Mouse (Mus musculus): ENCODE data around the gene Aggf1. TPM values are rescaled to one million over a fixed set of nuclear protein-coding genes. Genes with fewer than 3 reads are reported as not detected.

Gene Aggf1
- polyA plus RNA-seq, 1 experiment from 2014 or later = 30.2 TPM

DNA sequence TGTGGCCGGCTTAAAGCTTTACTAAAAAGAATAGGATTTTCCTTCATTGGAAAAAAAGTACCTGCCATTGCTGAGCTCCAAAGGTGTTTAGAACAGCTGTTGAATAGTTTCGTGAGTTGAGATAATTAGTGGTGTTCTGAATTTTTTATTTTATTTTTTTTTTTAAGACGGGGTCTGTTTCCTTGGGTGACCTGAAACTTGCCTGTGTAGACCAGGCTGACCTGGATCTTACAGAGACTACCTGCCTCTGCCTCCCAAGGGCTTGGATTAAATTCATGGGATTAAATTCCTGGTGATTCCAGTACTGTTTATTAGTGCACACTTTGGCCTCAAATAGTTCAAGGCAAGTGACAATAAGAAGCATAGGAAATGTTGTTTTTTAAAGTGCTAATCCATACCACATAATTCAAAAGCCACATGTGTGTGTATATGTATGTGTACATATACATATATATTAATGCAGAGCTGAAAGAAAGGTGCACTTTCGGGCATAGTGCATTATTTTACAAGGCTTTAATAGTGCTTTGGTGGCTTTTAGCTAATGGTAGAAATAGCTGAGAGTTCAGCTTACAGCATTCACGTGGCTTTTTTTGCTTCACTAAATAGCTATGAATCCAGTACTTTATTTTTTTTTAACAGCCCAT is 49.1 kb downstream of the Aggf1 start:
- H3K9ac ChIP-seq (ENCODE audit: low read depth, low read length) = peak overlapping the region; percentile 100
- DNase-seq (ENCODE audit: low spot score) (no peak), ATAC-seq (ENCODE audit: low read depth) (no peak)
- WGBS = 3% methylated on average over 5 of the region's 5 CpGs
- no peaks in the 10 kb centered on the region; the same call in 1 of the 2 replicates for H3K36me3 ChIP-seq (ENCODE audit: control insufficient read depth, insufficient read depth, low read length)
- no peaks in the 10 kb centered on the region for H3K9me3 ChIP-seq (ENCODE audit: control insufficient read depth, low read length)
- H3K4me2 ChIP-seq (ENCODE audit: low read depth, low read length) = peak overlapping the region; percentile 89
- H3K27ac ChIP-seq (replicated peaks; ENCODE audit: low read depth, low read length) = peak overlapping the region; percentile 100
- peak overlapping the region; percentile 89 for H3K4me3 ChIP-seq (ENCODE audit: low read depth, low read length)
- peaks cover 13% of the 10 kb centered on the region for H3K4me1 ChIP-seq (ENCODE audit: control insufficient read depth, insufficient read depth, low read length)
- H3K27me3 ChIP-seq (replicated peaks; ENCODE audit: control insufficient read depth, insufficient read depth, low read length) = no peaks in the 10 kb centered on the region

DNA sequence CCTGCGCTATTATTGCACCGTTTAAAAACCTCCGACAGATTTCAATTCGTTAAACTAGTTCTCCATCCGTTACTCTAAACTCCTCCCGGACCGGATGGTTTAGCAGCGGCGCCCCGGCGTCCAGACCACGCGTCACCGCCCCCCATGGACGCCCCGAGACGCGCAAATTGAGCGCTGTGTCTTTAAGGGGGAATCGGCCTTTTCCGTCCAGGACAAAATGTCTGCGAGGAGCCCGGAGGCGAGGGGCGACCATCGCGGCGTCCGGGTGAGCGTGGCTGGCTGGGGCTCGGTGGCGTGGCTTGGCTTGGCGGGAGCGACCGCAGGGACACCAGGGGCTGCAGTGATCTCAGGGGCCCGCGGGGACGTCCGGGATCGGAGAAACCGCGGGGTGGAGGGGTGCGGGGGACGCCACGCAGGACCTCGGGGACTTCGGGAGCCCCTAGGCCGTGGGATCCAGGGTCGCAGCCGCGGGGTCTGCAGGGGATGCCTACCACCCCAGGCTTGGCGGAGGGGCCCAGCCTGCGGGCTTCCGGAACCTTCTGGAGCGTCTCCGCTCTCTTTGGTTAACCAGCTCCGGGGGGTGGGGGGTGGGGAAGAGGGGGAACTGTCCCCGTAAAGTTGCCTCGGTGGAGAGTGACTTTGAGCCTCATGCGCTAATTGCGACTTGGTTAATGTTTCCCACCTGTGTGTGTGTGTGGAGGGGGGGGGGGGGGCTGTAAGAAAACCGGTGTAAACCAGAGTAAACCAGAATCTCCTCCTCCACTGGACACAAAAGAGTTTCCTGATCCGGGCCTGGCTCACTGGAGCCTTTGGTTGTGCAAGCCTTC is 49.9 kb downstream of the Aggf1 start:
- no peaks in the 10 kb centered on the region for H3K9me3 ChIP-seq (ENCODE audit: control insufficient read depth, low read length)
- under 1% methylated on average over 40 of the region's 63 CpGs for WGBS
- peak overlapping the region; percentile 89 for H3K4me2 ChIP-seq (ENCODE audit: low read depth, low read length)
- peak overlapping the region; percentile 89 for H3K4me3 ChIP-seq (ENCODE audit: low read depth, low read length)
- no peaks in the 10 kb centered on the region; the same call in 1 of the 2 replicates for H3K36me3 ChIP-seq (ENCODE audit: control insufficient read depth, insufficient read depth, low read length)
- ATAC-seq (ENCODE audit: low read depth) = peak; percentile 64
- H3K27ac ChIP-seq (replicated peaks; ENCODE audit: low read depth, low read length) = peak overlapping the region; percentile 100
- H3K4me1 ChIP-seq (ENCODE audit: control insufficient read depth, insufficient read depth, low read length) = peaks cover 18% of the 10 kb centered on the region
- H3K27me3 ChIP-seq (replicated peaks; ENCODE audit: control insufficient read depth, insufficient read depth, low read length) = no peaks in the 10 kb centered on the region
- H3K9ac ChIP-seq (ENCODE audit: low read depth, low read length) = peak overlapping the region; percentile 100
- peak; percentile 91 for DNase-seq (ENCODE audit: low spot score)

- H3K4me2 ChIP-seq (ENCODE audit: low read depth, low read length) = peak overlapping the region; percentile 89
- H3K9ac ChIP-seq (ENCODE audit: low read depth, low read length) = peak overlapping the region; percentile 100
- H3K4me3 ChIP-seq (ENCODE audit: low read depth, low read length) = peak overlapping the region; percentile 89
- peaks cover 18% of the 10 kb centered on the region for H3K4me1 ChIP-seq (ENCODE audit: control insufficient read depth, insufficient read depth, low read length)
- no peaks in the 10 kb centered on the region for H3K27me3 ChIP-seq (replicated peaks; ENCODE audit: control insufficient read depth, insufficient read depth, low read length)
- ATAC-seq (ENCODE audit: low read depth) (peak; percentile 10; the same call in 1 of the 2 replicates), DNase-seq (ENCODE audit: low spot score) (no peak)
- no peaks in the 10 kb centered on the region; the same call in 1 of the 2 replicates for H3K36me3 ChIP-seq (ENCODE audit: control insufficient read depth, insufficient read depth, low read length)
- peak overlapping the region; percentile 100 for H3K27ac ChIP-seq (replicated peaks; ENCODE audit: low read depth, low read length)
- WGBS = under 1% methylated on average over 22 of the region's 22 CpGs
- no peaks in the 10 kb centered on the region for H3K9me3 ChIP-seq (ENCODE audit: control insufficient read depth, low read length)
Measured at GRCm38 (mm10) chr13:95324626-95325079, 50.5 kb downstream of the Aggf1 start.

DNA sequence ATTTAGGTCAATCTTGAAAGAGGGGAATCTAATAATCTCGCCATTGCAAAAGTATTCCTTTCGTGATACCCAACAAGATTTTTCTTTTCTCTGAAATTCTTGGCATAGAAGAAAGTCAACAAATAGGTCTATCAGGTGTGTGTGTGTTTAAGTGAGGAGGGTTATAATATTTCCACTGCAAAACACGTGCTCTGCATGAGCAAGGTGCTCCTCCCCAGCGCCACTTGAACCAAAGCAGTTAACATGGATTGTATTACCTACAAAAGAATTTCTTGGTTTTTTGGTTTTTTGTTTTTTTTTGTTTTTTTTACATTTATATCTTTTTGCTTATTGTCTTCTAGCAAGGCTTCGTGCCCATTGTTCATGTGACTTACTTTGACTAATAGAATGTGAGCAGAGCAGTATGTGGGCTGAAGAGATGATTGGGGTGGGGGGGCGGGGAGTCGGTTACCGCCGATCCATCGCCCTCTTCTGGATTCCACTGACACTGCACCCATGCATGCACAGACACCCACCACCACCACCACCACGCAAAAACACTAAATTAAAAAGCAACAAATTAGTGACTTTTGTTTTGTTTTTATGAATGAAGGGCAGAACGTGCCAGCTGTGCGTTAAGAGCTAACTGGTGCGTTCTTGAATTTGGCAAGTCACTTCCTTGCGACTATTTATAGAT is 51.1 kb downstream of the Aggf1 start:
- peaks cover 18% of the 10 kb centered on the region for H3K4me1 ChIP-seq (ENCODE audit: control insufficient read depth, insufficient read depth, low read length)
- peak overlapping the region; percentile 100 for H3K27ac ChIP-seq (replicated peaks; ENCODE audit: low read depth, low read length)
- WGBS = 21% methylated on average over 15 of the region's 15 CpGs
- H3K4me2 ChIP-seq (ENCODE audit: low read depth, low read length) = peak overlapping the region; percentile 89
- peak overlapping the region; percentile 89 for H3K4me3 ChIP-seq (ENCODE audit: low read depth, low read length)
- H3K27me3 ChIP-seq (replicated peaks; ENCODE audit: control insufficient read depth, insufficient read depth, low read length) = no peaks in the 10 kb centered on the region
- ATAC-seq (ENCODE audit: low read depth) (peak; percentile 15; the same call in 1 of the 2 replicates), DNase-seq (ENCODE audit: low spot score) (peak; percentile 76)
- H3K36me3 ChIP-seq (ENCODE audit: control insufficient read depth, insufficient read depth, low read length) = no peaks in the 10 kb centered on the region; the same call in 1 of the 2 replicates
- peak overlapping the region; percentile 100 for H3K9ac ChIP-seq (ENCODE audit: low read depth, low read length)
- no peaks in the 10 kb centered on the region for H3K9me3 ChIP-seq (ENCODE audit: control insufficient read depth, low read length)

- no peaks in the 10 kb centered on the region for H3K36me3 ChIP-seq (ENCODE audit: control insufficient read depth, insufficient read depth, low read length)
- H3K9ac ChIP-seq (ENCODE audit: low read depth, low read length) = peak within 1 kb of the TSS; percentile 100
- H3K27me3 ChIP-seq (replicated peaks; ENCODE audit: control insufficient read depth, insufficient read depth, low read length) = no peaks in the 10 kb centered on the region
- 86% methylated on average over 6 of the region's 6 CpGs for WGBS
- no peaks in the 10 kb centered on the region for H3K9me3 ChIP-seq (ENCODE audit: control insufficient read depth, low read length)
- no peak for DNase-seq (ENCODE audit: low spot score)
- H3K4me1 ChIP-seq (ENCODE audit: control insufficient read depth, insufficient read depth, low read length) = peaks cover 18% of the 10 kb centered on the region
- peak within 1 kb of the TSS; percentile 89 for H3K4me2 ChIP-seq (ENCODE audit: low read depth, low read length)
- H3K4me3 ChIP-seq (ENCODE audit: low read depth, low read length) = peak within 1 kb of the TSS; percentile 89
- ATAC-seq (ENCODE audit: low read depth) = no peak
- H3K27ac ChIP-seq (replicated peaks; ENCODE audit: low read depth, low read length) = peak within 1 kb of the TSS; percentile 100
Measured at GRCm38 (mm10) chr13:95323400-95323799, 51.8 kb downstream of the Aggf1 start, which contains the start of gene Zbed3. Gene Zbed3 (plus strand): TSS chr13:95323612.

- H3K4me1 ChIP-seq (ENCODE audit: control insufficient read depth, insufficient read depth, low read length) = peaks cover 12% of the 10 kb centered on the region; the same call in 1 of the 2 replicates
- peak overlapping the region; percentile 28; the same call in 1 of the 2 replicates for H3K27ac ChIP-seq (replicated peaks; ENCODE audit: low read depth, low read length)
- no peak overlapping the region for H3K9ac ChIP-seq (ENCODE audit: low read depth, low read length)
- 25% methylated on average over 4 of the region's 4 CpGs for WGBS
- H3K36me3 ChIP-seq (ENCODE audit: control insufficient read depth, insufficient read depth, low read length) = no peaks in the 10 kb centered on the region
- ATAC-seq (ENCODE audit: low read depth) (no peak), DNase-seq (ENCODE audit: low spot score) (peak; percentile 39)
- no peak overlapping the region for H3K4me2 ChIP-seq (ENCODE audit: low read depth, low read length)
- no peak overlapping the region for H3K4me3 ChIP-seq (ENCODE audit: low read depth, low read length)
- no peaks in the 10 kb centered on the region for H3K27me3 ChIP-seq (replicated peaks; ENCODE audit: control insufficient read depth, insufficient read depth, low read length)
- H3K9me3 ChIP-seq (ENCODE audit: control insufficient read depth, low read length) = no peaks in the 10 kb centered on the region
Measured at GRCm38 (mm10) chr13:95320451-95320850, 54.7 kb downstream of the Aggf1 start.

DNA sequence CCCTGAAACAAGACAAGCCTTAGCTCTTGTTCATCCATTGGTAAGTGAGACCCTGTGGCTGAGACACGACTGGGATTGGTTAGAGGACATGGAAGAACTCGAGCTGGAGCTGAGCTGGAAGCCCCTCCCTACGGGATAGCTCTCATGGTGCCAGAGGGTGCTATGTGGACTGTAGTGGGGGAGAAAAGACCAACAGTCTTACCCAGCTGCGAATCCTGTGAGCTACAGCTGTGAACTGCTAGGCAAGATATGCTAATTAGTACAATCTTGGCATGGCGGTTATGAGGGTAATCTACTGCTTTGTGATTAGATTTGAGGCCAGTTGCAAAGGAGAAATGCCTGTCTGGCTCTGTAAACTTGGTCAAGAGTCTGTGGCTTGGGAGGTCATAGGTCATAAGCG is 56.0 kb downstream of the Aggf1 start:
- Histone ChIP-seq H3K9ac (ENCODE audit: low read depth, low read length) (no peak overlapping the region), H3K27me3 (replicated peaks; ENCODE audit: control insufficient read depth, insufficient read depth, low read length) (no peaks in the 10 kb centered on the region), H3K27ac (replicated peaks; ENCODE audit: low read depth, low read length) (no peak overlapping the region), H3K4me2 (ENCODE audit: low read depth, low read length) (no peak overlapping the region), H3K4me1 (ENCODE audit: control insufficient read depth, insufficient read depth, low read length) (peaks cover 12% of the 10 kb centered on the region; the same call in 1 of the 2 replicates), H3K9me3 (ENCODE audit: control insufficient read depth, low read length) (no peaks in the 10 kb centered on the region), H3K4me3 (ENCODE audit: low read depth, low read length) (no peak overlapping the region), H3K36me3 (ENCODE audit: control insufficient read depth, insufficient read depth, low read length) (no peaks in the 10 kb centered on the region)
- no peak for ATAC-seq (ENCODE audit: low read depth)
- DNase-seq (ENCODE audit: low spot score) = no peak
- WGBS = 69% methylated on average over 6 of the region's 6 CpGs

DNA sequence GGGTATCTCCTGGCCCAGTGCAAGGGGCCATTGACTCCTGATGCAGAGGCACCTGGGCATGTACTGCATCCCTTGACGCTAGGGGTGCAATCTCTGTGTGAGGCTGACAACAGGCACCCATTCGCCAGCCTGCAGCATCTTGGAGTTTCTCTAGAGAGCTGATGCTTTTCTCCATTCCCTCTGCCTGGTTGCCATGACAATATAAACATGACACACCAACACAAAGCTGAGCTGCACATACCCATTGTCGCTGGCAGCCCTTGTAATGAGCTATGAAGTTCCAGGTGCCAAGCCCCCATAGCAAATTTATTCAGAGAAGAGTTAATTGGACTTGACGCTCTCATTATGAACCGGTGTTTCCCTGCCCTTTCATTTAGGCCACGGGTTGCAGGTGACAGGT is 63.1 kb downstream of the Aggf1 start:
- Histone ChIP-seq H3K4me2 (ENCODE audit: low read depth, low read length) (no peak overlapping the region), H3K4me3 (ENCODE audit: low read depth, low read length) (no peak overlapping the region), H3K27me3 (replicated peaks; ENCODE audit: control insufficient read depth, insufficient read depth, low read length) (no peaks in the 10 kb centered on the region), H3K4me1 (ENCODE audit: control insufficient read depth, insufficient read depth, low read length) (peaks cover 7% of the 10 kb centered on the region; the same call in 1 of the 2 replicates), H3K36me3 (ENCODE audit: control insufficient read depth, insufficient read depth, low read length) (no peaks in the 10 kb centered on the region), H3K9ac (ENCODE audit: low read depth, low read length) (no peak overlapping the region), H3K9me3 (ENCODE audit: control insufficient read depth, low read length) (no peaks in the 10 kb centered on the region), H3K27ac (replicated peaks; ENCODE audit: low read depth, low read length) (no peak overlapping the region)
- ATAC-seq (ENCODE audit: low read depth) (no peak), DNase-seq (ENCODE audit: low spot score) (no peak)
- 81% methylated on average over 6 of the region's 6 CpGs for WGBS
